Mouse (Mus musculus): ENCODE data around the gene Tff2.

The Tff2 gene

DNA sequence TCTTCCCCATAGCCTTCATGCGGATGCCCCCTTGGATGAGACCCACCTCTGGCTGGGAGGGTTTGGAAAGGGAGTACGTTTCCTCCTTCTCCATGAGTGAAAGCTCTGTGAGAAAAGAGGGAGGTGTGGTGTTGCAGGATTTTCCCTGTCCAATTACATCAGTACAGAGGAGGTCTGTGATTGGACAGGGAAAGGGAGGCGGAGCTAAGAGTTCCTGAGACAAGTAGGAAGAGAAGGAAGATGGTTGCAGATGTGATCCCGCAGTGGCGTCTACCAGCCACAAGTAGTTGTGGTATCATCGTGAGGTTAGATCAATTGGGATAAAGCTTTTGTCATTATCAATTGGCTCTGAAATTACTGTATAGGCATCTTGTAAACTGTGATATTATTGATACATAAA lies 13.8 kb upstream of the Tff2 start:
- DNase-seq (ENCODE audit: low read depth, low spot score): no peak
- Histone ChIP-seq H3K27me3 (ENCODE audit: control insufficient read depth, insufficient read depth, low read length, poor library complexity, severe bottlenecking) (no peaks in the 10 kb centered on the region), H3K36me3 (ENCODE audit: control insufficient read depth, insufficient read depth, low read length, poor library complexity, severe bottlenecking) (no peaks in the 10 kb centered on the region)

DNA sequence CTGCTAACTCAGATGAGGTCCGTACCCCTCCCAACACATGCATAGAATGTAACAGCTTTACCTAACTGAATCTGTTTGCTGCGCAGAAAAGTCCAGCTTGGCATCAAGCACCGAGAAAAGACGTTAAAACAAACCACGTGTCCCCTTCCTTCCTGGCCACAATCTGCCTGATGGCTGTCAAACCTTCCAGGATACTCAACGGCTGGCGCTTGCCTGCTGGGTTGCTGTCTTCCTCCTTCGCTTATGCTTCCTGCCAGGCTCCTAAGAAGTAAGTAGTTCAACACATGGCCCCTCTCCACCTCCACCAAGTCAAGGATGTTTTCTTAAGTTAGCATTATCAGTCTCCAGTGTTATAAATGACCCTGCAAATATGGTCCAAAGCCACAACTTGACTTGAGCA lies 9.7 kb upstream of the Tff2 start:
- DNase-seq (ENCODE audit: low read depth, low spot score): no peak
- no peaks in the 10 kb centered on the region for H3K36me3 ChIP-seq (ENCODE audit: control insufficient read depth, insufficient read depth, low read length, poor library complexity, severe bottlenecking)
- H3K27me3 ChIP-seq (ENCODE audit: control insufficient read depth, insufficient read depth, low read length, poor library complexity, severe bottlenecking): no peaks in the 10 kb centered on the region

DNA sequence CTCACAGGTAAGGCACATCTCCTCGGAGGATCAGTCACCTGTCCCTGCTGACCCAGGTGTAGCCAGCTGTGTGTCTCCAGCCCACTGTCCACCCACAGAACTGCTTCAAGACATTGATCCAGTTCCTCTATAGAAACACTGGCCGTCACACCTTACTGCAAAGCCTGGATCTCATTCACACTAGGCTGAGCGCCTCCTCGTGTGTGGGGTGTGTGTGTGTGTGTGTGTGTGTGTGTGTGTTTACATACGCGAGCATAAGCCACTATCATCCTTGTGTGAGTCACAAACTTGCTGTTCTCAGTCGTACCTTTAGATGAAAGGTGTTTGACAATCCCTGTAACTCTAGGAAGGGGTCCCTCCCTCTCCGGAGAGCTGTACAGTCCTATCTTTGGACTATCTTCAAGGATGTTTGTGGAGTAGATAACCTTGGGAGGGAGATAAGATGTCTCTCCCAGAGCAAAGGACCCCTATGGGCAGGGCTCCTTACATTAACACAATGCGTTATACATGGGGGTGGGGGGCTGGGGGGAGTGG lies 9.0 kb upstream of the Tff2 start:
- Histone ChIP-seq H3K36me3 (ENCODE audit: control insufficient read depth, insufficient read depth, low read length, poor library complexity, severe bottlenecking) (no peaks in the 10 kb centered on the region), H3K27me3 (ENCODE audit: control insufficient read depth, insufficient read depth, low read length, poor library complexity, severe bottlenecking) (no peaks in the 10 kb centered on the region)
- no peak for DNase-seq (ENCODE audit: low read depth, low spot score)

DNA sequence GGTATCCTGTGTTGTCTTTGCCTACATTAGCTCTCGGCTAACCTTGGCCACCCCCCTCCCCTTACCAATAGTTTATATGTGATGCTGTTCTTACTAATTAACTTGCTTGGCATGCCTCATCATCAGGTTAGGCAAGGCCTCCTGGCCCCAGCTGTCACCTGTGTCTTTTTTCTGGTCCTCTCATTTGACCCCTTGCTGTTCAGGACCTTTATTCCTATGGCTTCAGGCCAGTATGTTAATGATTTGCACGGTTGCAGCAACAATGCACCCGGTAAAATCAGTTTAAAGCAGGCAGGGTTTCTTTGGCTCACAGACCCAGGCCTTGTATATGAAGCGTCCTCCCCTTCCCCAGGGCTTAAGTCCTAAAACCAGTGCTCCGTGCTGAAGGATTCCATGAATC lies 8.4 kb upstream of the Tff2 start:
- DNase-seq (ENCODE audit: low read depth, low spot score): no peak
- no peaks in the 10 kb centered on the region for H3K36me3 ChIP-seq (ENCODE audit: control insufficient read depth, insufficient read depth, low read length, poor library complexity, severe bottlenecking)
- H3K27me3 ChIP-seq (ENCODE audit: control insufficient read depth, insufficient read depth, low read length, poor library complexity, severe bottlenecking): no peaks in the 10 kb centered on the region

DNA sequence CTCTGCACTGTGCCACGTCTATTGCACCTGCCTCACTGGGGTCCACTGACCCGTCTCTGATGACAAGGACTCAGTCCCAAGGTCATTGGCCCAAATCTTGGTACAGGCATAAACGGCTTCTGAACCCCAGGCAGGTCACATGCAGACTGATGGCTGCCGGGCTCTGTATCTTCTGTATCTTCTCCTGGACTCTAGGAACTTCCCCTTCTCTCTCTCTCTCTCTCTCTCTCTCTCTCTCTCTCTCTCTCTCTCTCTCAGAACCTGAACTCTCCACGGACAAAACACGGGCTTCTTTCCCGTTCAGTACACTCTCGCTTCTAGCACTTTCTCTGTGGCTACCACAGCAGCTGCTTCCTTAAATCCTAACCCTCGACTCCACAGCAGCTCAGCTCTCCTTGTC lies 1.9 kb upstream of the Tff2 start:
- no peak for DNase-seq (ENCODE audit: low read depth, low spot score)
- no peaks in the 10 kb centered on the region for H3K27me3 ChIP-seq (ENCODE audit: control insufficient read depth, insufficient read depth, low read length, poor library complexity, severe bottlenecking)
- no peaks in the 10 kb centered on the region for H3K36me3 ChIP-seq (ENCODE audit: control insufficient read depth, insufficient read depth, low read length, poor library complexity, severe bottlenecking)

DNA sequence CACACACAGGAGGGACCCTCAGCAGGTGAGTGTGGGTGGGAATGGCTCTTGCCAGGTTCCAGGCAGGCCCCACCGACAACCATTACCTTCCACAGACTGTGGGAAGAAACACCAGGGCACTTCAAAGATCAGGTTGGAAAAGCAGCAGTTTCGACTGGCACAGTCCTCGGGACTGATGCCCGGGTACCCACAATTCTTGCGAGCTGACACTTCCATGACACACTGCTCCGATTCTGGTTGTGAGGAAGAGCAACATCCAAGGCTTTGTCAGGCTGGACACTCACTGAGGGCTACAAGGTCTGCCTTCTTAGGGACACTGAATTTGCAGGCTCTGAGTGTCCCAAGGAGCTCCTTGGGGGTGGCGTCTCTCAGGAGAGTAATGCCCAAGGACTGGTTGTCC lies 2.0 kb downstream of the Tff2 start:
- DNase-seq (ENCODE audit: low read depth, low spot score): no peak
- no peaks in the 10 kb centered on the region for H3K36me3 ChIP-seq (ENCODE audit: control insufficient read depth, insufficient read depth, low read length, poor library complexity, severe bottlenecking)
- H3K27me3 ChIP-seq (ENCODE audit: control insufficient read depth, insufficient read depth, low read length, poor library complexity, severe bottlenecking): no peaks in the 10 kb centered on the region

DNA sequence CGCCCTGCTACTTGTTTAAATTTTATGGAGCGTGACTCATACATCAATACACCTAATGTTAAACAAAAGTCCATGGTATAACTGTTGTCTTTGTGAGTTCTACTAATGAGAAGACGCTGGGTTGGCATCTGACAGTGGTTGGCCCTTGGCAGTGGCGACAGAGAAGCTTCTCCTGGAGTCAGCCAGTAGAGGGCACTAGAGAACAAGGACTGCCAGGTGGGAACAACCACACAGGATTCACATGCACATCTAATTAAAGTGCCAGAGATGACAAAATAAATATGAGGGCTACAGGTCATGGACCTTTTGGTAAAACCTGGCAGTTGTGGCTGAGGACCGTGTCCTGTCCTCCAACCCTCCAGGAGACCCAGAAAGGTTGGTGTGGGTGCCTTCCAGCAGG lies 5.7 kb downstream of the Tff2 start:
- no peaks in the 10 kb centered on the region for H3K36me3 ChIP-seq (ENCODE audit: control insufficient read depth, insufficient read depth, low read length, poor library complexity, severe bottlenecking)
- DNase-seq (ENCODE audit: low read depth, low spot score): peak; percentile 81
- H3K27me3 ChIP-seq (ENCODE audit: control insufficient read depth, insufficient read depth, low read length, poor library complexity, severe bottlenecking): no peaks in the 10 kb centered on the region

DNA sequence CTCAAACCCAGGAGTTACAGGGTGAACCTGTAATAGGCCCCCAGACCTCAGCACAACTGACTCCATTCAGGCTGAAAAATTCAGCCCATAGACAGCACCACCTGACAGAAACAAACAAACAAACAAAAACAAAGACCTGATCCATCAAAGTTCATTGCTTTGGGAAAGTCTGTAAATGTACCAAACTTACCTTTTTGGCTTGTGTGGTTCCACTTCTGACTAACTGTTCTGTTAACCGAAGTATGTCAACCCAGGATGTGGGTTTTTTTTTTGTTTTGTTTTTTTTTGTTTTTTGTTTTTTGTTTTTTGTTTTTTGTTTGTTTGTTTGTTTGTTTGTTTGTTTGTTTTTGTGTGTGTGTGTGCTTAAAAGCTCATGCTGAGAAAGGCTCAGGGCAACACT lies 7.3 kb downstream of the Tff2 start:
- DNase-seq (ENCODE audit: low read depth, low spot score): no peak
- H3K27me3 ChIP-seq (ENCODE audit: control insufficient read depth, insufficient read depth, low read length, poor library complexity, severe bottlenecking): no peaks in the 10 kb centered on the region

DNA sequence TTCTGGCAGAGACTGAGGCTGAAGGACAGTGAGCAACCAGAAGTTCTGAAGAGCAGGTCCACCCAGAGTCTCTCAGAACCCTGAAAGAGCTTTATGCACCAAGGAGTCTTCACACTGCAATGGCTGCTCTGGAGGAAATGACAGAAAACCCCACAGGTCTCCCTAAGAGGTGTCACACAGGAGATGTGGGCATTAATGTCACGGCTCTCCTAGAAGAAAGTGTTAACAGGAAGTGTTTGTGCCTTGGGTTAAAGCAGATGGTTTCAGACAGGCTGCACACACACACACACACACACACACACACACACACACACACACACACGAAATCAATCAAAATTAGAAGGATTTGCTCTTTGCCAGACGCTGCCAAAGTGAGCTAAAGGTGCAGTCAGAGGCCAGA lies 7.8 kb downstream of the Tff2 start:
- Histone ChIP-seq H3K27me3 (ENCODE audit: control insufficient read depth, insufficient read depth, low read length, poor library complexity, severe bottlenecking) (no peaks in the 10 kb centered on the region), H3K36me3 (ENCODE audit: control insufficient read depth, insufficient read depth, low read length, poor library complexity, severe bottlenecking) (no peaks in the 10 kb centered on the region)
- peak; percentile 18 for DNase-seq (ENCODE audit: low read depth, low spot score)

More for the DNA sequence above, 7.3 kb downstream of the Tff2 start:
- H3K36me3 ChIP-seq (ENCODE audit: control insufficient read depth, insufficient read depth, low read length, poor library complexity, severe bottlenecking): no peaks in the 10 kb centered on the region

DNA sequence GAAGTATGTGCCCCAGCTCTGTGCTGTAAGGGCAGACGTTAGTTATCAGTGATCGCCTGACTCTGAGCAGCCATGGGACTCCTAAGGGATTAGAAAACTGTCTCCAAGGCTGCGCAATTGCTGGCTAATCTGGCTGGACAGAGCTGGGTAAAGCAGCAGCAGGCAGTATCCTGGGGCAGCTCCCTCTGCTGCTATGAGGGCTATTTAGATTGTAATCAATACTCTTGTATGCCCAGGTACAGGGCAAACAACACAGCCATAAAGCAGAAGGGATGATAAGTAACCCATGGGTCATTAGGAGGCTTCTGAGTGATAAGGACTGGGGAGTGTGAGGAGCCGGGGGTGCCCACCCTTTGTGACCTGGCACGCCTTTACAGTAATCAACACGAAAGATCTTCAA lies 9.2 kb downstream of the Tff2 start:
- no peak for DNase-seq (ENCODE audit: low read depth, low spot score)
- Histone ChIP-seq H3K27me3 (ENCODE audit: control insufficient read depth, insufficient read depth, low read length, poor library complexity, severe bottlenecking) (no peaks in the 10 kb centered on the region), H3K36me3 (ENCODE audit: control insufficient read depth, insufficient read depth, low read length, poor library complexity, severe bottlenecking) (no peaks in the 10 kb centered on the region)

DNA sequence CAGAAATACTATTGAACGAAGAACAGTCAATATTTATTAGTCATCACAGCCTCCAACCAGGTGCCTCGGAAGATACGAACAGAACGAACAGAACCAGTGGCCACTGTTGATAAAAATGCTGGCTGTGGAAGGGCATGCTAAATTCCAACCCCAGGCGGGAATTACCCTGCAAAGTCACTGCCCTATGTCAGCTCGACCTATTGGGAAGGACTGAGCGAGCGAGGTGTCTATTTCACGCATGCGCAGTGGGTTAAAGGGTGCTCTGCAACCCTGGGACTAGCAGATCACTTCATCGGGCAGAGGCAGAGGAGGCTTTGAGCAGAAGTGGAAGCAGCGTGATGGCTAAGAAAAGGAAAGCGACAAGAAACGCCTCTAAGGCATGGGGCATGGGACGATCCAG lies 10.3 kb downstream of the Tff2 start:
- DNase-seq (ENCODE audit: low read depth, low spot score): no peak
- no peaks in the 10 kb centered on the region for H3K36me3 ChIP-seq (ENCODE audit: control insufficient read depth, insufficient read depth, low read length, poor library complexity, severe bottlenecking)
- no peaks in the 10 kb centered on the region for H3K27me3 ChIP-seq (ENCODE audit: control insufficient read depth, insufficient read depth, low read length, poor library complexity, severe bottlenecking)

DNA sequence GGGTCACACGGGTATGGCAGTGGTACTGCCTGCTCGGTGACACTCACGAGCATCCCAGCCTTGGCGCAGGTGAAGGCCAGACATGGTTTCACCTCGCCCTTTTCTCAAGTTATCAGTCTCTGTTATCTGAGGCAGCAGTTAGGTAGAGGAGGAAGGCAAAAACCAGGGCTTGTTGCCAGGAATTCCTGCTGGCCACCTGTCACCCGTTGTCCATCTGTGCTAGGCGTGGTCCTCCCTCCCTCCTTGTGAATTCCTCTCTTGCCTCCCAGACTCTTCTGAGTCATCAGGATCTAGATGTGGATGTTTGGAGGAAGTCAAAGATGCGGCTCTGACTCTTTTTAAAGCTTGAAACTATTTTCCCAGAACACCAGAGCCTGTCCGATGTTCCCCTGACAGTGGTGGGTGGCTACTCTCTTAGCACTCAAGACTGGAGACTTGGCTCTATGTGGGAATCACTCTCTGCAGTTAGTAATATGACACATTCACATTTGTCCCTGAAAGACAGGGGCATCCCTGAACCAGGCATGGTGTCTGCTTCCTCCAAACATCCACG lies 12.7 kb downstream of the Tff2 start:
- H3K36me3 ChIP-seq (ENCODE audit: control insufficient read depth, insufficient read depth, low read length, poor library complexity, severe bottlenecking): no peaks in the 10 kb centered on the region
- DNase-seq (ENCODE audit: low read depth, low spot score): no peak

DNA sequence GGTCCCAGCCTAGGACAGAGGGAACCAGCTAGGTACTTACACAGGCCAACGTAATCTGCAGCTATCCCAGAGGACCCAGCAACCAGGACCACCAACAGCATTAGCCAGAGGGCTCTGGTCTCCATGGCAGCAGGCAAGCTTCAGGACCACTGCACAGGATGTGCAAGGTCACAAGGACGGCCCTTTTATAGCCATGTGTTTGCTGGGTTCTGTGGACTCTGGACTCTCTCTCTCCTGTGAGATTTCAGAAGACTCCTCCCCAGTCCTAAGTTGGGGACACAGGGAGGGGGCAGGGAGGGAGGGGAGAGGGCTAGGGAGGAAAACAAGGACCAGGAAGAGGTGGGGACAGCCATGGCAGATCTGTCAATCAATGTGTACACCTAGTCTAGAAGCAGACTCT lies 14.6 kb downstream of the Tff2 start, which contains the start of gene Tff3:
TSS of gene Tff3 (minus strand) at position 195 of the 400 bp plus-strand sequence.
- H3K27me3 ChIP-seq (ENCODE audit: control insufficient read depth, insufficient read depth, low read length, poor library complexity, severe bottlenecking): no peaks in the 10 kb centered on the region
- no peaks in the 10 kb centered on the region for H3K36me3 ChIP-seq (ENCODE audit: control insufficient read depth, insufficient read depth, low read length, poor library complexity, severe bottlenecking)
- no peak for DNase-seq (ENCODE audit: low read depth, low spot score)

More for the DNA sequence above, 12.7 kb downstream of the Tff2 start:
- H3K27me3 ChIP-seq (ENCODE audit: control insufficient read depth, insufficient read depth, low read length, poor library complexity, severe bottlenecking): no peaks in the 10 kb centered on the region

DNA sequence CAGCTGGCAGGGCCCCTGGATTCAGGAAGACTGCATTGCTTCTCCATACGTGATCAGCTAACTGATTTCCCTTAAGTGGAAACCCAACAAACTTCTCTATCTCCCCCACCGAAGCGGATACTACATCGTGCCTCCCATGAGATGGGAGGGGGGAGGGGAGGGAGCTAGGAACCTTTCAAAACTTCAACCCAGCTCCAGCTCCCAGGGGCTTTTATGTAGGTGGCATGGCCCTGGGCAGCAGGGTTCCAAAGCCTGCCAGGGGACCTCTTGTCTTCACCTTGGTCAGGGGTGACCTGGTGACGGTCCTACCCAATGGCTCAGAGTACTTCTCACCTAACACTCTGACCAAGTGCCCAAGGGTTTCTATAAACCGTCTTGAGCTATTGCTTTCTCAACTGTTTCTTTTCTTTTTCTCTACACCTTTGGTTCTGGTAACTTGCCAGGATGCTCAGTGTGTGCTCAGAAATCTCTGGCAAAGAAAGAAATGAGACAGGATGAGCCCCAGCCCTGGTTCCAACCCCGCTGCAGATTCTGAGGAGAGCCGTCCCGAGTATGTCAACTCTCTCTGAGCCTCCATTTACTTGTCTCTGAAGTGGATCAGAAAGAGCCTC lies 15.3 kb downstream of the Tff2 start:
- Histone ChIP-seq H3K36me3 (ENCODE audit: control insufficient read depth, insufficient read depth, low read length, poor library complexity, severe bottlenecking) (no peaks in the 10 kb centered on the region), H3K27me3 (ENCODE audit: control insufficient read depth, insufficient read depth, low read length, poor library complexity, severe bottlenecking) (no peaks in the 10 kb centered on the region)
- DNase-seq (ENCODE audit: low read depth, low spot score): no peak

DNA sequence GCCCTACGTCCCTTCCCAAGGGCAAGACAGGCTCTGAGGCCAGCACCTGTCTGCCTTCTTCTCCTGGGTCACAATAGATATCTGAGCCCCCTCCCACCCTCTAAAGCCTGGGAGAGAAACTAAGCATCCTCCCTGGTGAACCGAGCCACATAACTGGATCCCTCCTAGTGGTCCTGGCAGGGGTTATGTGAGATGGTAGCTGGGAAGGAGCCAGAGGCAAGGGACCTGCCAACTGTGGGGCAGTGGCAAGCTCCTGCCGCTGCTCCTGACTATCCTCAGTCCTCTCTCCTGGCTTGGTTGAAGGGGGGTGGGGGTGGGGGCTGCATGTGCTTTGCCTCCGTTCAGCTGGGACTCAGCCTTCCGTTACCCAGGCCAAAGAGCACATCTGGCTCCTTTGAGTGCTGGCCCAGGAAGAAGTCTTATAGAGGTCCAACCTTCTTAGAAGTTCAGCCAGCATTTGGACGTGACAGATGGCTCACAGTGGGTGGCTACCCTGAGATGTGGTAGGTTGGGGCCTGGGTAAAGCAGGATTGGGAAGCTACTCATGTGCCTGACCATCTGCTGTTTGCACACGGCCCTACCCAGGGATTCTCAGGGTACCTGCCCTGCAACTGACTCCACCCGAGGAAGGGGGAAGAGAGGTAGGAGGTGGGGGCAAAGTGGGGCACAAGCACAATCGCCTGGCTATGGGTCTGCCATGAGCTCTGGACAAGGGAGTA lies 18.4 kb downstream of the Tff2 start:
- H3K36me3 ChIP-seq (ENCODE audit: control insufficient read depth, insufficient read depth, low read length, poor library complexity, severe bottlenecking): no peaks in the 10 kb centered on the region
- H3K27me3 ChIP-seq (ENCODE audit: control insufficient read depth, insufficient read depth, low read length, poor library complexity, severe bottlenecking): no peaks in the 10 kb centered on the region
- no peak for DNase-seq (ENCODE audit: low read depth, low spot score)
